Mouse (Mus musculus) liver, adult 2 months (tissue): ENCODE measurements around the gene Zbtb22.

Source experiments
- CTCF ChIP-seq: fragments of 200-500 bp; IDR thresholded peaks from 2 replicates; pipeline ENCODE4 v1.5.1; 2011; ENCODE audit warnings: low read depth, low read length, control low read depth
- POLR2A ChIP-seq: fragments of 200-500 bp; IDR thresholded peaks from 2 replicates; pipeline ENCODE4 v1.6.1; 2011; ENCODE audit warnings: low read length, control low read depth; ENCODE audit not compliant: insufficient read depth; ENCODE audit errors: extremely low read depth

GRCm38 (mm10) chr17:33932970-33933369 is 17.3 kb downstream of the Zbtb22 start:
- TF ChIP-seq POLR2A (no peak), CTCF (no peak)
